Mouse (Mus musculus): Measurements from ENCODE around the gene Cfc1. TPM values are rescaled to one million over a fixed set of nuclear protein-coding genes. Genes with fewer than 3 reads are reported as not detected.
"Not testable (repeated sequence)": the region's sequence is repeated elsewhere in the genome, so short reads cannot be mapped to it uniquely, and the experiment has no call there.

Cfc1 gene
- polyA plus RNA-seq, 1 experiment = not detected

DNA sequence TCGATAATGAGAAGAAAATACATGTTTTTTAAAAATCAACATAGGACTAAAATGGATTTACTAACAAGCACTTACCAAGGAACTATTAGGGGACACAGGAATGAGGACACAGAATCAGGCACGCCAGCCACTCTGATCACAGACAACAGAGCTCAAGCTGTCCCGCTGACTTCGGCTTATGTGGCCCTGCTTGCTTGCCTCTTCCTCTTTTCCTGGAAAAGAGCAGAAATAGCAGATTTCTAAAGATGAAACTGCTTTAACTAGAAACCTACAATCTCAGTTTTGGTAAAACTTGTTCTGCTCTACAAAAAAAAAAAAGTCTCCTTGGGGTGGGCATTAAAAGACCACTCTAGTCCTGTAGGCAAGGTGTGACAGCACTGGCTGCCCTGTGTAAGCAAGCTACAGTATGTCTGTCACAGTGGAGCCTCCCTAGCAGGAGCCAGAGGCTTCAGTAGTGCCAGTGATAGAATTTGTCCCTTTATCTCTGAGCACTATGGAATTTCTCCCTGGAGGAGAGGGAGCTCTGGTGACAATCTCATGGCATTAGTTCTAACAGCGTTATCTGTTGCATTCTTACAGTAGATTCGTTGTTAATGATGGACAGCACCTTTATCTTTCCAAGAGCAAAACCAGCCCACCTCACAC, 13.1 kb upstream of the Cfc1 start:
- no peak for DNase-seq
- 87% methylated on average over 6 of the region's 6 CpGs for WGBS

DNA sequence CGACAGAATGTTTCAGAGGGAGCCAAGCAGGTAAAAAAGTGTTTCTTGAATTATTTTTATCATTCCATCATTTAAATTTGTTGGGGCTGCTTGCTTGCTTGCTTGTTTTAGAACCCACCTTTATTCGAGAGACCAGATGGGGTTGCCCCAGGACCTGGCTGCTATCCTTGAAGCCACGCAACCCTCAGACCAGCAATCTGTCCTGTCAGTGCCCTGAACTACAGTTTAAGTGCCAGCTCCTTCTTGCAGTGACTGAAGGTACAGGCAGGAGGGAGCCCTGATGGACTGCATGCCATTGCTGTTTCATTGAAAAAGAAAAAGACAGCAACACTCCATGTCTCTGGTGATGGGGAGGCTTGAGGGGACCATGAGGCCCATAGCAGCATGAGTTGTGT, 12.6 kb upstream of the Cfc1 start:
- Histone ChIP-seq H3K36me3 (ENCODE audit: control insufficient read depth, insufficient read depth, low read length) (no peaks in the 10 kb centered on the region), H3K4me3 (ENCODE audit: insufficient read depth, low read depth, low read length) (no peak overlapping the region), H3K27ac (ENCODE audit: insufficient read depth, low read depth, low read length) (no peak overlapping the region), H3K4me1 (ENCODE audit: control insufficient read depth, insufficient read depth, low read length) (no peaks in the 10 kb centered on the region), H3K27me3 (replicated peaks; ENCODE audit: control insufficient read depth, insufficient read depth, low read length) (no peaks in the 10 kb centered on the region)
- 87% methylated on average over 3 of the region's 3 CpGs for WGBS
- no peak for DNase-seq
- TF ChIP-seq POLR2A (IDR thresholded peaks at IDR 0.05; ENCODE audit: low read depth, low read length) = no peak
- no peak for TF ChIP-seq CTCF (conservative IDR thresholded peaks at IDR 0.05; ENCODE audit: insufficient read depth, insufficient read length, low read depth, low read length)

More for the DNA sequence above, 13.1 kb upstream of the Cfc1 start:
- no peak overlapping the region for H3K27ac ChIP-seq (ENCODE audit: insufficient read depth, low read depth, low read length)
- no peaks in the 10 kb centered on the region for H3K36me3 ChIP-seq (ENCODE audit: control insufficient read depth, insufficient read depth, low read length)
- no peak overlapping the region for H3K4me3 ChIP-seq (ENCODE audit: insufficient read depth, low read depth, low read length)
- TF ChIP-seq CTCF (conservative IDR thresholded peaks at IDR 0.05; ENCODE audit: insufficient read depth, insufficient read length, low read depth, low read length) = no peak
- no peak for TF ChIP-seq POLR2A (IDR thresholded peaks at IDR 0.05; ENCODE audit: low read depth, low read length)
- H3K4me1 ChIP-seq (ENCODE audit: control insufficient read depth, insufficient read depth, low read length) = no peaks in the 10 kb centered on the region
- no peaks in the 10 kb centered on the region for H3K27me3 ChIP-seq (replicated peaks; ENCODE audit: control insufficient read depth, insufficient read depth, low read length)

DNA sequence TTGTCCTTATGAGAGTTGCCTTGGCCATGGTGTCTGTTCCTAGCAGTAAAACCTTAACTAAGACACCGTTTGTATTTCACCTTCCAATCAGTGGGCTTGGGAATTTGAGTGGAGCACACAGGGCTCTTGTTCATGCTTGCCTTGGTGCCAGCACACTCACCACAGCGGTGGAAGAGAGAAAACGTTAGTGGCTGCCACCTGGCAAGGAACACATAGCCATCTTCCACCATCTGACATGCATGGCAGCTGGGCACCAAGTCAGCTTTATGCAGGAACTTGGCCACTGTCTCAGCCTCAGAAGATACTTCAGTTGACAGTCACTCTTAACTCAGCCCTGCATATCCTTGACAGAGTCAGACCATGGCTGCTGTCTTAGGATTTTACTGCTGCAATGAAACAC, 11.8 kb upstream of the Cfc1 start:
- DNase-seq = no peak
- Histone ChIP-seq H3K4me3 (ENCODE audit: insufficient read depth, low read depth, low read length) (no peak overlapping the region), H3K27ac (ENCODE audit: insufficient read depth, low read depth, low read length) (no peak overlapping the region), H3K36me3 (ENCODE audit: control insufficient read depth, insufficient read depth, low read length) (no peaks in the 10 kb centered on the region), H3K27me3 (replicated peaks; ENCODE audit: control insufficient read depth, insufficient read depth, low read length) (no peaks in the 10 kb centered on the region), H3K4me1 (ENCODE audit: control insufficient read depth, insufficient read depth, low read length) (no peaks in the 10 kb centered on the region)
- 77% methylated on average over 3 of the region's 3 CpGs for WGBS
- TF ChIP-seq CTCF (conservative IDR thresholded peaks at IDR 0.05; ENCODE audit: insufficient read depth, insufficient read length, low read depth, low read length) (no peak), POLR2A (IDR thresholded peaks at IDR 0.05; ENCODE audit: low read depth, low read length) (no peak)

DNA sequence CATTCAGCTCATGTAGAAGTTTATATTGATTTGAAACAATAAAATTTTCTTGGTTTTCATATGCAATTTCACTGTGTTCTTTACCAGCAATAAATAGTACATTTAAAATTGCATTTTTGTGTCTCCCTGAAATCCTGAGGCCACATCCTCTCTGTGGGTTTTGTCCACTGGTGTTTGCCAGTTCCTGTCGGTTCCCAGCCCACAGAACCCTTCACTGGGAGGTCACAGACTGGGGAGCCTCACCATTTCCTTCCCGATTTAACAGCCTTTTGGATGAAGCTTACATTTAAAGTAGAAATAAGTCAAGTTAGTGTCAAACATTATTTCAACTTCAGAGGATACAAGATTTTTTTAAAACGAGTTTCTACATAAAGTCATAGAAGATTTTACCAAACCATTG, 874 bp upstream of the Cfc1 start:
- not testable (repeated sequence) for H3K27me3 ChIP-seq (replicated peaks; ENCODE audit: control insufficient read depth, insufficient read depth, low read length); H3K4me1 ChIP-seq (ENCODE audit: control insufficient read depth, insufficient read depth, low read length); H3K36me3 ChIP-seq (ENCODE audit: control insufficient read depth, insufficient read depth, low read length); H3K27ac ChIP-seq (ENCODE audit: insufficient read depth, low read depth, low read length); DNase-seq; H3K4me3 ChIP-seq (ENCODE audit: insufficient read depth, low read depth, low read length)
- WGBS = 41% methylated on average over 3 of the region's 3 CpGs

DNA sequence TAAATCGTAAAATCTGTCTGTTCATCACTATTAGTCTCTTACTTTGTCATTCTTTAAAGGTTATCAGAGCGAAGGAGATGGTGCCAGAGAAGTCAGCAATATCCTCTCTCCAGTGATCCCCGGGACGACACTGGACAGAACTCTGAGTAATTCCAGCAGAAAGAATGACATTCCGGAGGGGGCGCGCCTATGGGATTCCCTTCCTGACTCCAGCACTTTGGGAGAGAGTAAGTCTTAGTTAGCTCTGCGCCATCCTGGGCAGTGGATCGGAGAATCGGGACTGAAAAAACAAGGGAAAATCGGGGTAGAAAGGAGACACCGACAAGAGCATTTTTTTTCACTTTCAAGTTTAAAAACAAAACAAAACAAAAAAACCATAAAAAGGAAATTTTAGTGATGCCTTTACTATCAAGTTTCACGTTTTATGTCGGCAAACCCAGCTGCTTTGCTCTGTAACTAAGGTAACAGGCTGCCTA, 881 bp downstream of the Cfc1 start:
- Histone ChIP-seq H3K27me3 (replicated peaks; ENCODE audit: control insufficient read depth, insufficient read depth, low read length) (peaks cover 1% of the 10 kb centered on the region; the same call in 1 of the 2 replicates), H3K27ac (ENCODE audit: insufficient read depth, low read depth, low read length) (no peak overlapping the region), H3K36me3 (ENCODE audit: control insufficient read depth, insufficient read depth, low read length) (no peaks in the 10 kb centered on the region), H3K4me1 (ENCODE audit: control insufficient read depth, insufficient read depth, low read length) (no peaks in the 10 kb centered on the region; the same call in 1 of the 2 replicates), H3K4me3 (ENCODE audit: insufficient read depth, low read depth, low read length) (no peak overlapping the region)
- no peak for DNase-seq
- TF ChIP-seq POLR2A (IDR thresholded peaks at IDR 0.05; ENCODE audit: low read depth, low read length) = no peak
- TF ChIP-seq CTCF (conservative IDR thresholded peaks at IDR 0.05; ENCODE audit: insufficient read depth, insufficient read length, low read depth, low read length) = no peak
- 4% methylated on average over 14 of the region's 14 CpGs for WGBS

DNA sequence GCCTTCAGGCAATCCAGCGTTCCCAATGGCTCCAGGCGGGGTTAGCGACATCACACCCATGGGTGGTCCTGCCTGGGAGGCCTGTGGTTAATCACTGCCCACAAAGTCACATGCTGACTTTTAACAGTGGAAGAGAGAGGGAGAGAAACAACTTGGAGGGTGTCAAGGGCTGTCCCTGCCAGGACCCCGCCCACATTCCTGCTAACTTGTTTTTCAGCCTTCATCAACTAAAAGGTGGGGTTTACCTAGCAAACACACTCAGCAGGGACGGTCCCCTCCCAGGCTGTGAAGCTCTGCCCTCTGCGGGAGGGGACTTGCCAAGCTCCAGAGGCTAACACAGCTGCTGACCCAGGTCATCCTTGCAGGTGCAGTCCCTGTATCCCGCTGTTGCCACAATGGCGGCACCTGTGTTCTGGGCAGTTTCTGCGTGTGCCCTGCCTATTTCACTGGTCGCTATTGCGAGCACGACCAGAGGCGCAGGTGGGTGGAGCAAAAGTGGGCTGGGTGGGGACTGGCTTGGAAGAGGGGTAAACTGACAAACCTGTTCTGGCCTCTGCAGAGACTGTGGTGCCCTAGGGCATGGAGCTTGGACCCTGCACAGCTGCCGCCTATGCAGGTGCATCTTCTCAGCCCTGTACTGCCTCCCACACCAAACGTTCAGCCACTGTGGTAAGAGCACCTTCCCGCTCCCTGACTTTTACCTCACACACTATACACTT, 1.5 kb downstream of the Cfc1 start:
- peak; percentile 6 for DNase-seq

DNA sequence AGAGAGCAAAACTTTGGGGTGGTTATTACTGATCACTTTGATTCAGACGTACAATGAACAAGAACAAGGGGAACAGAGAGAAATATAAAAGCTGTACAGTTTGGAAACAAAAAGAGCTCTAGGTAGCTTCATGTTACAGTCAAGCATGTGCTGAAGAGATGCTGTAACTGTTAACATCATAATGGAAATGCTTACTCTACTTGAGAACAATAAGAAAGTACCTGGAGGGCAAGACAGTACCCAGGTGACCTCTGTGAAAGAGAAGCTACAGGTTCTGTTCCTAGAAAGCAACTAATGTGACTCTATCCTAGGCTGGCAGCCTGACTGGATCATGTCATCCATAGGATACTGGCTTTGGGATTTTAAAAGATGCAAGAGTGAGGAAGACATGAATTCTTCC, 11.6 kb downstream of the Cfc1 start:
- H3K27me3 ChIP-seq (replicated peaks; ENCODE audit: control insufficient read depth, insufficient read depth, low read length) = no peaks in the 10 kb centered on the region
- H3K4me3 ChIP-seq (ENCODE audit: insufficient read depth, low read depth, low read length) = no peak overlapping the region
- H3K4me1 ChIP-seq (ENCODE audit: control insufficient read depth, insufficient read depth, low read length) = no peaks in the 10 kb centered on the region
- no peak for TF ChIP-seq POLR2A (IDR thresholded peaks at IDR 0.05; ENCODE audit: low read depth, low read length)
- TF ChIP-seq CTCF (conservative IDR thresholded peaks at IDR 0.05; ENCODE audit: insufficient read depth, insufficient read length, low read depth, low read length) = no peak
- no peak for DNase-seq
- 68% methylated on average over 1 of the region's 1 CpGs for WGBS
- no peaks in the 10 kb centered on the region for H3K36me3 ChIP-seq (ENCODE audit: control insufficient read depth, insufficient read depth, low read length)
- no peak overlapping the region for H3K27ac ChIP-seq (ENCODE audit: insufficient read depth, low read depth, low read length)

More for the DNA sequence above, 1.5 kb downstream of the Cfc1 start:
- Histone ChIP-seq H3K4me1 (ENCODE audit: control insufficient read depth, insufficient read depth, low read length) (no peaks in the 10 kb centered on the region; the same call in 1 of the 2 replicates), H3K27ac (ENCODE audit: insufficient read depth, low read depth, low read length) (no peak overlapping the region), H3K4me3 (ENCODE audit: insufficient read depth, low read depth, low read length) (no peak overlapping the region), H3K27me3 (replicated peaks; ENCODE audit: control insufficient read depth, insufficient read depth, low read length) (peaks cover 1% of the 10 kb centered on the region; the same call in 1 of the 2 replicates), H3K36me3 (ENCODE audit: control insufficient read depth, insufficient read depth, low read length) (no peaks in the 10 kb centered on the region)
- TF ChIP-seq POLR2A (IDR thresholded peaks at IDR 0.05; ENCODE audit: low read depth, low read length) (no peak), CTCF (conservative IDR thresholded peaks at IDR 0.05; ENCODE audit: insufficient read depth, insufficient read length, low read depth, low read length) (no peak)
- WGBS = 5% methylated on average over 16 of the region's 16 CpGs

All from kidney, adult 2 months (tissue).